Mouse (Mus musculus) cerebellum, adult (tissue): ENCODE data around the gene Gm4763.
"Not testable (repeated sequence)": the region's sequence is repeated elsewhere in the genome, so short reads cannot be mapped to it uniquely, and the experiment has no call there.

Source experiments
- ATAC-seq: cut with Nextera tagmentation; 2 replicates; pipeline ENCODE4 v1.9.2; 2017; ENCODE audit warnings: mild to moderate bottlenecking, moderate library complexity, mixed read lengths; ENCODE audit not compliant: insufficient number of reproducible peaks, low FRiP score, low TSS enrichment

The Gm4763 gene

GRCm38 (mm10) chr7:24726808-24727207 lies at the start of gene Gm4763:
Gene Gm4763, minus strand, starts transcription at chr7:24726908.
- ATAC-seq, result not testable (repeated sequence)

- ATAC-seq, result no peak
Measured at GRCm38 (mm10) chr7:24776145-24776544, 49.4 kb upstream of the Gm4763 start.

GRCm38 (mm10) chr7:24773942-24774535 lies 47.3 kb upstream of the Gm4763 start:
- ATAC-seq, result no peak

DNA sequence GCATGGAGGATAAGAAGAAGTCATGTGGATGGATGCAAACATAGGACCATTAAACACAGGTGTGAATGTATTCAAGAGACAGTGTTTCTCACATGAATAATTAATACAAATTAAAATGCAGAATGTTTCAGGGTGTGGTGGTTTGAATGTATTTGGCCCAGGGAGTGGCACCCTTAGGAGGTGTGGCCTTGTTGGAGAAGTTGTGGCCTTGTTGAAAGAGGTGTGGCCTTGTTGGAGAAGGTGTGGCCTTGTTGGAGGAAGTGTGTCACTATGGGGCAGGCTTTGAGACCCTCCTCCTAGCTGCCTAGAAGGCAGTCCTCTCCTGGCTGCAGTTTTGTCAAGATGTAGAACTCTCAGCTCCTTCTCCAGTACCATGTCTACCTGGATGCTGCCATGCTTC lies 44.7 kb upstream of the Gm4763 start:
- no peak for ATAC-seq

GRCm38 (mm10) chr7:24762574-24762973 lies 35.9 kb upstream of the Gm4763 start:
- ATAC-seq, result no peak

GRCm38 (mm10) chr7:24761161-24761560 lies 34.5 kb upstream of the Gm4763 start:
- ATAC-seq, result no peak

DNA sequence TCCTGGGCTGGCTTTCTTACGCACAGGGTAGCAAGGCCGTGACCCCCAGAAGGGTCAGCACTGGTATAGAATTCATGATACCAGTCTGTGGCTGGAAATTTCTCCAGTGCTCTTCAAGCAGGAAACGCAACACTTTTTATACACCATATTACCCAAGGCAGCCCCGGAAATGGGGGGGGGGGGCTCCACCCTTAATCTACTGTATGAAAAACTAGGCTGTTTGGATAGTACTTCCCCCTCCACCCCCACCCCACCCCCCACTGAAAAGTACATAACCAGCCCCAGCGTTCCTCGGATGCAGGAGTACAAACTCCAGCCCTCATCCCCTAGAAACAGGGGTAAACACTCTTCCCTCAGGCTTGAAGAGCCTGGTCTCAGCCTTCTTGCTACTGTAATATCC lies 33.5 kb upstream of the Gm4763 start, which contains the start of gene Cd177:
Gene Cd177 (minus strand): TSS at position 101 of the 400 bp plus-strand sequence.
- ATAC-seq, result no peak

GRCm38 (mm10) chr7:24758520-24758919 lies 31.8 kb upstream of the Gm4763 start:
- no peak for ATAC-seq

GRCm38 (mm10) chr7:24753476-24753875 lies 26.8 kb upstream of the Gm4763 start:
- no peak for ATAC-seq

DNA sequence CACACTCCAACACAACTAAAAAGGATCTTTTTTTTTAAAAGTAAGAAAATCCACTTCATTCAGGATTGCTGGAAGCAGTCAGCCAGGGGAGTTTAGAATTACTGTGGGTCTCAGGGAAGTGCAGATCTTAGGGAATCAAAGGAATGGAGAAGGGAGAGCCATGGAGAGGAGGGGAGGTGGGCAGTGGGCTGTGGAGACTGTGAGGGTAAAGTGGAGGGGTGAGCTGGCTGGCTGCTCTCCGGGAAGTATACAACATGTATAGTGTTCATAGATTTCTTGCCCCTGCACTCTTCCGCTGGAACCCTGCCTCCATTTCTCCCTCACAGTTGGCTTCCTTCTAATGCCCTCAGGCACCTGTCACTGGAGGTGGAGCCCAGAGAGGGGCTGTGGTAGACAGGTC lies 24.9 kb upstream of the Gm4763 start:
- no peak for ATAC-seq

DNA sequence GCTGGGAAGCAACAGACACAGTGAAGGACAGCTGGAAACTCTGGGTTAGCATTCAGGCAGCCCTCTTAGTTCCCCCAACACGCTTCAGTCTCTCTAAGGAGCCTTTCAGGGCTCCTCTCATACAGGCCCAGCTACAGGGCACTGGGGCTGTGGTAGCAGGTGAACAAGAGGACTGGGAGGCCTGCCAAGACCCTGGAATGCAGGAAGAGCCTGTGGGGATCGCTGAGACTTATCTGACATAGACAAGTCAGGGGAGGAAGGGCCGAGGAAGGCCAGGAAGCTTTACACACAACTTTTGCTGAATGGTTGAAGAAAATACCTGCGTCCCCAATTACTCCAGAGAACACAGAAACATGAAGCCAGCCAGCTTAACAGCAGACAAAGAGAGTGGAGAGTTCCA lies 24.0 kb upstream of the Gm4763 start:
- no peak for ATAC-seq

GRCm38 (mm10) chr7:24735970-24736670 lies 9.4 kb upstream of the Gm4763 start:
- ATAC-seq, result no peak

GRCm38 (mm10) chr7:24715039-24715438 lies 11.7 kb downstream of the Gm4763 start:
- ATAC-seq, result no peak

DNA sequence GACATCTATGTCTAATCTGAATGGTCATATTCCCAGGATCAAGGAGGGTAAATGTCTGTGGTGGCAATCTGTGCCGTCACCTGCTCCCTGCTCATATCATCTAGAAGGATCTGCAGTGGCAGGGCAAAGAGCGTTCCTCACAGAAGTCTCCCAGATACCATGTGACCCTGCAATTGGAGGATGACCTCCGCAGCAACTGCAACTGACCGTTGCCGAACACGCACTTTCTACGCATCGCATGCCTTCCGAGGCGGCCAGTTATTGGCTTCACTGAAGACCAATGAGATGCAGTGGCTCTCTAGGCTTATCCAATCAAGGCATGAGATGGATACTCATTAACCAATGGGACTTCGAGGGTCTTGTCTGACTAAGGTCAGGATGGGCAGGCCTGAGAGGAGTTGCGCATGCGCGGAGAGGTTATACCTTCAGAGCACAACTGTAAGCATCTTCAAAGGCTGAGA lies 17.8 kb downstream of the Gm4763 start, which contains the start of gene BC049730:
Gene BC049730 (plus strand): TSS at position 411 of the 461 bp plus-strand sequence.
- no peak for ATAC-seq

DNA sequence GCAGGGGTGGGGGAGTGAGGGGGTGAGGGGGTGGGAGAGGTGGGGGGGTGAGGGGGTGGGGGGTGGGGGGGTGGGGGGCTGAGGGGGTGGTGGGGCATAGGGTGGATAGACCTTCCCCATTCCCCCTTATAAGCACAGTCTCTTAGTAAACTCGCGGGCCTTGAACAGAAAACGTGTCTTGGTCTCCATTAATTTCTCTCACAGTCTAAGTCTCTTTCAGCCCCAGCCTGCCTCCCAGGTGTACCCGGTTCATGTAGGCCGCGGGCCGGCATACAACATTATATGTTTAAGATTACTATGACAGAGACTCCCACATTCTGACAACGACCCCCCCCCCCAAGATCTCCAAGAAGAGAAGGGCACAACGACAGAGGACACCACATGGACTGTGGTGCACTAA lies 23.9 kb downstream of the Gm4763 start:
- ATAC-seq, result not testable (repeated sequence)

DNA sequence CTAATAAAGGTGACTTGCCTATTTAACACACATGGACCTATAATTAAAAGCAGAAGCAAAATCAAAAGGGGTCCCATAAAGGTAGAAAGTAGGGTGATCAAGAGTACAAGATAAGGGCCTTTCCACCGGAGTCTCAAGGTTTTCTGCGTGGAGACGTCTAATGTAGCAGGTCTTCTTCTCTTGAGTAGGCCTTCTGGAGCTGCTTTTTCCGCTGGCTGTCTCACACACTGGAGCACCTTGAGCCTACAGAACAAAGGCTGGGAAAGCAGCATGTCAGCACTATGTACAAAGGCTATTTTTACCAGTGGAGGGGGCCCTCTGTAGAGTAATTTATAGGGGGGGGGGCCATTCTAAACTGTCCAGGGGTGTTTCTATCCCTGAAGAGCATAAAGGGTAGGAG lies 28.8 kb downstream of the Gm4763 start:
- not testable (repeated sequence) for ATAC-seq

DNA sequence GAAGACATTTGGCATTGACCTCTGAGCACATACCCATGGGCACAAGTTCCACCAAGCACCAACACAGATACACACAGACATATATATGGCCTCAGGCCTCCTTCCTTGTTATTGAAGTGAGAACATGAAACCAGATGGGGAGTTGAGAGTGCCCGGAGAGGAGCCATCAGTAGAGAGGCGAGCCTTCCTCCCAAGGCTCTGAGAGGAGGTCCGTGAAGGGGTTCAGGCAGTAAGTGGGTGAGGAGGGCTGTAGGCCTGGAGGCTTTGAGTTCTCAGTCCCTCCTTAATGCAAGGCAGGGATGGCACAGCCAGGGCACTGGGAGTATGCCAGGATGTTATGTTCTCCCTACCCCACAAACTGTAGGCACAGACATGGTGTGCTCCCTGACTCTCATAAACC lies 34.0 kb downstream of the Gm4763 start:
- ATAC-seq, result not testable (repeated sequence)

GRCm38 (mm10) chr7:24687519-24687918 lies 39.2 kb downstream of the Gm4763 start:
- ATAC-seq, result not testable (repeated sequence)

- not testable (repeated sequence) for ATAC-seq
Measured at GRCm38 (mm10) chr7:24684121-24684520, 42.6 kb downstream of the Gm4763 start.

DNA sequence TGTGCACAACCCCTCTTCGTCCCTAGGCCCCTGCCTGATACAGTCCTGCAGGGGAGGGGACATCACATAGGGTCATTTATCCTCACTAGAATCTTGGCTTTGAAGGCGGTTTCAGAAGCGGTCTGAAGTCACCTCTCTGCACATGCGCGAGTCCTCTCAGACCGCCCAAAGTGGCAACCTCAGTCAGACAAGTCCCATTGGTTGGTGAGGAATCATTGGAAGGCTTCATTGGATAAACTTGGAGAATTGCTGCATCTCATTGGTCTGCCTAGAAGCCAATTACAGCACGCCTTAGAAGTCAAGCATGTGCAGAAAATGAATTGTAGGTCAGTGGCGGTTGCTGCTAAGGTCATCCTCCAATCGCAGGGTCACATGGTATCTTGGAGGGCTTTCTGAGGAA lies 50.1 kb downstream of the Gm4763 start, which contains the start of gene Tex101:
Gene Tex101 (minus strand): TSS at position 101 of the 400 bp plus-strand sequence.
- ATAC-seq, result no peak

DNA sequence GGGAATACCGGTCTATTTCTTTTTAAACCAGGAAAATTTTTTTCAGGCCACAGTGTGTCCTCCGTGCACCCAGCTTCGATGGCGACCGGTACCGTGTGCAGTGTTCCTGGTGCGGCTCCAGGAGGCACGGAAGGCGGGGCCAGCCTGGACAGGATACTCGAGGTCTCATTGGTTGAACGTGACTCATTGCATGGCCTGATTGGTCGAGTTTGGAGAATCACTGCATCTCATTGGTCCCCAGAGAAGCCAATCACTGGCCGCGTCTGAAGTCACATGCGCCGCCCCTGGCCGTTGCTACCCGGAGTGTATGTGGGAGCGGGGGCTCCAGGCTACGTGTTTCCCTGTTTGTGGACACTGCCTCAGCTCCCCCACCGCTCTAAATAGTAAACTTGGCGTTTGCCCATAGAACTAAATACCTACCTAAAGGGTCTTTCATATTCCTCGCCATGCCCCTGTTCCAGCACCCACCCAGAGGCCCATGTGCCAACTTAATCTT lies 54.7 kb downstream of the Gm4763 start:
- no peak for ATAC-seq
